Mouse (Mus musculus) stomach, embryonic 15.5 days (tissue): ENCODE data around the gene Lrrc23. TPM values are rescaled to one million over a fixed set of nuclear protein-coding genes. Genes with fewer than 3 reads are reported as not detected.

Experiments
- ATAC-seq: fragments of 200-750 bp; cut with Nextera tagmentation; 2 replicates; pipeline ENCODE4 v1.8.0; 2017; ENCODE audit warnings: low read depth, moderate number of reproducible peaks, moderate TSS enrichment; ENCODE audit not compliant: insufficient read depth, low FRiP score
- H3K27ac ChIP-seq: fragments of 300-500 bp; sonication (generic); 2 replicates; pipeline ENCODE4 v1.5.1; 2015; ENCODE audit warnings: mild to moderate bottlenecking, inconsistent platforms
- H3K27me3 ChIP-seq: fragments of 300-500 bp; sonication (generic); replicated peaks from 2 replicates; pipeline ENCODE4 v1.6.1; 2015; ENCODE audit warnings: inconsistent platforms
- H3K36me3 ChIP-seq: fragments of 300-500 bp; sonication (generic); 2 replicates; pipeline ENCODE4 v1.6.1; 2015; ENCODE audit warnings: inconsistent platforms
- H3K4me1 ChIP-seq: fragments of 300-500 bp; sonication (generic); 2 replicates; pipeline ENCODE4 v1.6.1; 2015; ENCODE audit warnings: inconsistent platforms
- H3K4me2 ChIP-seq: fragments of 300-500 bp; sonication (generic); 2 replicates; pipeline ENCODE4 v1.6.1; 2015; ENCODE audit warnings: mild to moderate bottlenecking, inconsistent platforms
- H3K4me3 ChIP-seq: fragments of 300-500 bp; sonication (generic); replicated peaks from 2 replicates; pipeline ENCODE4 v1.5.1; 2015; ENCODE audit warnings: inconsistent platforms
- H3K9ac ChIP-seq: fragments of 300-500 bp; sonication (generic); 2 replicates; pipeline ENCODE4 v1.6.1; 2015; ENCODE audit warnings: inconsistent platforms
- H3K9me3 ChIP-seq: fragments of 300-500 bp; sonication (generic); 2 replicates; pipeline ENCODE4 v1.6.1; 2016; ENCODE audit warnings: inconsistent platforms
- WGBS: fragments of 180-500 bp; shearing (Covaris S2); methylation state at CpG from one replicate; pipeline ENCODE4 v1.1.7; 2015; 5-methylcytosine and 5-hydroxymethylcytosine counted together
- polyA plus RNA-seq: library from polyadenylated mRNA; unstranded; fragments of >200 nt; fragmentation: Nextera tagmentation; extraction: Ambion mirVana; gene quantifications from 2 replicates; pipeline ENCODE4 v1.2.1, GENCODE M21; 2015

Lrrc23 gene
- polyA plus RNA-seq, 1 experiment from 2014 or later: 1.3 TPM

DNA sequence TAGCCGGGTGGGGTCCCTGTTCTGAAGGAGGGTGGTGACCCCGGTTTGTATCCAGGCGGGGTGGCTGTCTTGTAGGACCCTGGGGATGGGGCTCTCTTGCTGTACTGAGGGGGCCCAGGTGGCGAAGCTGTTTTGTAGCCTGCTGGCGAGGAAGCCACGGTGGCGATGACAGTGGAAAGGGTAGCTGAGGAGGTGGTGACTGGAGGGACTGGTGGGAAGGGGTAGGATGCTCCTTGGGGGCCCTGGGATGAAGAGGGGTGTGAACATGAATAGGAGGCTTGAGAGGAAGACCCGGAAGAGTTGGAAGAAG, 33.3 kb downstream of the Lrrc23 start:
- peaks cover 50% of the 10 kb centered on the region for H3K36me3 ChIP-seq
- 17% methylated on average over 8 of the region's 8 CpGs for WGBS
- no peak for ATAC-seq

DNA sequence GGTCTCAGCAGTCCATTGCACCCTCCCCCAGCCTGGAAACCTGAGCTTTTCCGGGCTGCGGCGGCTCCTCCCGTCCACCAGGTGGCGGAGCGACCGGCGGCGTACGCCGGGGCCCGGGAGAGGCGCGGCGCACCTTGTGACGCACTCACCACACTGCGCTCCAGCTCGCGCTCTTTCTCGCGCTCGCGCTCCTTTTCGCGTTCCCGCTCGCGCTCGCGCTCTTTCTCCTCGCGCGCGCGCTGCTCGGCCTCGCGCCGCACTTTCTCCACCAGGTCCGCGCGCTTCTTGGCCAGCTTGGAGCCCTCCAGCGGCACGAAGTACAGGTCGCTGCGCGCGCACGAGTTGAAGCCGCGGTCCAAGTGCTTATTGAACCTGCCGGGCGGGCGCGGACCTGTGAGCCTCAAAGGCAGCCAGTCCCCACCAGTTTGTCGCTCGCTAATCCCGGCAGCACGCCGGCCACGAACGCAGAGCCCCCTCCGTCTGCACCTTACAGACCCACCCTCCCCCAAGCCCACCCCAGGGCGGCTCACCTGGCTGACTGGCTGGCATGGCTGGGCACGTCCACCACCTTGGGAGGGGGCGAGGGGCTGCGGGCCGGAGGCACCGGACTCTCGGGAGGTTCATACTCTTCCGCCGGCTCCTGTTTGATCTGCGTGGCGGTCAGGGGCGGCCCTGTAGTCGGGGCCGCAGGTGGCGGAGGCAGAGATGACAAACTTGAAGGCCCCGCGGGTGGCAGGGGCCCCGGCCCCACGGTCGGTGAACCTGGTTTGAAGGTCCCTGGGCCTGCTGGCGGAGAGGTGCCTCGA, 33.8 kb downstream of the Lrrc23 start:
- H3K36me3 ChIP-seq: peaks cover 50% of the 10 kb centered on the region
- peak overlapping the region; percentile 72 for H3K9ac ChIP-seq
- no peaks in the 10 kb centered on the region for H3K27me3 ChIP-seq
- peak overlapping the region; percentile 85 for H3K27ac ChIP-seq
- H3K4me1 ChIP-seq: peaks cover 25% of the 10 kb centered on the region
- no peaks in the 10 kb centered on the region for H3K9me3 ChIP-seq
- H3K4me3 ChIP-seq: peak overlapping the region; percentile 51
- peak overlapping the region; percentile 94 for H3K4me2 ChIP-seq
- WGBS: under 1% methylated on average over 85 of the region's 85 CpGs
- peak; percentile 81 for ATAC-seq

More for the DNA sequence above, 33.3 kb downstream of the Lrrc23 start:
- Histone ChIP-seq H3K27ac (peak overlapping the region; percentile 85), H3K9me3 (no peaks in the 10 kb centered on the region), H3K4me1 (peaks cover 25% of the 10 kb centered on the region), H3K4me3 (peak overlapping the region; percentile 51), H3K9ac (peak overlapping the region; percentile 72), H3K27me3 (no peaks in the 10 kb centered on the region), H3K4me2 (peak overlapping the region; percentile 94)

DNA sequence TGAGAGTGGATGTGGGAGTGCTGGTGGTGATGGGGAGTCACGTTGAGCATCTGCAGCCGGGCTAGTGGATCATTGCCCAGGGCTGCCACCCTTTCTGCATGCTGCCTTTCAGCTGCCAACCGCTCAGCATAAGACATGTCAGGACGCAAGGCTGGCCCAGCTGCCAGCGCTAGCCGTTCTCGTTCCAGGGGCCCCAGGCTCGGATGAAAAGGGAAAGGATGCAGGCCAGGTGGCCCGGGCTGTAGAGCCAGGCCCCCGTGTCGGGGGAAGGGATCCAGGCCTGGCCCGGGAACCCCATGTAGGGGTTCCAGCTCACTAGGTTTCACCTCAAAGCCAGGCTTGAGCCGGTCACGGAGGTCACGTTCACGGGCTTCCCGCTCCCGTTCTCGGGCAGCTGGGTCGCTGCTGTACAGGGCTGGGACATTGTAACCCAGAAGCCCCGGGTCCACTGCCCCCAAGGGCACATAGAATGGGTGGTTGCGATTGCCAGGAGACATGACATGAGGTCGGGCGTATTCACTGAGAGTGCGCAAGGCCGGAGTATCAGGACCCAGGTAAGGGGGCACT, 34.7 kb downstream of the Lrrc23 start:
- ATAC-seq: no peak
- Histone ChIP-seq H3K9me3 (no peaks in the 10 kb centered on the region), H3K27me3 (no peaks in the 10 kb centered on the region), H3K4me1 (peaks cover 31% of the 10 kb centered on the region), H3K4me2 (peak overlapping the region; percentile 94), H3K9ac (no peak overlapping the region), H3K4me3 (peak overlapping the region; percentile 51), H3K36me3 (peaks cover 50% of the 10 kb centered on the region), H3K27ac (peak overlapping the region; percentile 60; the same call in 1 of the 2 replicates)
- WGBS: 67% methylated on average over 26 of the region's 26 CpGs

DNA sequence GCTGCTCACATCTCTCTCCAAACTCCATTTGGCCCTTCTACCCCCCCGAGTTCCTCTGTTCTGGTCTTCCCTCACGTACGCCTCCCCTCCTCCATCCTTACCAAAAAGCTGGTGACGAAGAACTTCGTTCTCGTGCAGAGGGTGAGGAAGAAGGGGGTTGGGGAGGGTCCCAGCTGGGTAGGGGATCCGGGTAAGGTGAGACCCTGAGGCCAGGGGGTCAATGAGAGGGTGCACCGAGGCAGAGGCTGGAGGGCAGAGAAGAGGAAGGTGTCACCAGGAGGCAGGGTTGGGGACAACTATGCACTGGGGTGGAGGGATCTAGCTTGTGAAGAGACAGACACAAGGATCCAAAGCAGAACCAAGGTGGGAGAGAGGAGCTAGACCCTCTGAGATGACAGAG, 35.9 kb downstream of the Lrrc23 start:
- Histone ChIP-seq H3K4me1 (peaks cover 39% of the 10 kb centered on the region), H3K9me3 (no peaks in the 10 kb centered on the region), H3K4me3 (no peak overlapping the region), H3K27ac (no peak overlapping the region), H3K4me2 (no peak overlapping the region), H3K36me3 (peaks cover 40% of the 10 kb centered on the region), H3K27me3 (no peaks in the 10 kb centered on the region), H3K9ac (no peak overlapping the region)
- WGBS: 84% methylated on average over 8 of the region's 8 CpGs
- no peak for ATAC-seq

DNA sequence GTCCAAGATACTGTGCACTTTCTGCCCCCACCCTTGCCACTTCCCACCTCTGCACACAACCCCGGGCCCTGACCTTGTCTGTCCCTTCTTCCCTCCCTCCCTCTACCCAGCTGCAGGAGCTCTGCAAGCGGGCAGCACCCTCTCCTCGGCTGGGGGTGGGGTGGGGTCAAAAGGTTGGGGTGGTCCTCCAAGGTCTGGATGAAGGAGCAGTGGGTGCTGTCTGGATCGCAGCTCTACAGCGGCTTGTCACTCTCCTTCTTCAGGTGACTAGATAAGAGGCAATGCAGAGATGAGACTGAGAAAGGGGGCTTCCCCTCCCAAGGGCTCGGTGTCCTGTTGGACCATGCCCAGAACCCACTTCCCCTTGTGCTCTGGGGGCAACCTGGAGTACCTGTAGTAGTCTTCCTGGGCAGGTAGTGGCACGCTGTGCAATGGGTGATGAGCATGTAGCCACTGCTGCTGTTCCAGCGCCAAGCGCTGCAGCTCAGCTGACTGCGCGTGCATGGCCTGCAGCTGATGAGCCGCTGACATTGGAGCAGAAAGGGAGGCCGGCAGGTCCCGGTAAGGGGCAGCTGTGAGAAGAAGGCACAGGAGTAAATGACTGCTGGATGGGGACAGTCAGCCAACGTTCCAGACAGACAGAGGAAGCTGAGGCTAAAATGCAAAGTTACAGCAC, 36.5 kb downstream of the Lrrc23 start:
- Histone ChIP-seq H3K36me3 (peaks cover 36% of the 10 kb centered on the region), H3K27me3 (no peaks in the 10 kb centered on the region), H3K27ac (no peak overlapping the region), H3K4me1 (peaks cover 39% of the 10 kb centered on the region), H3K9me3 (no peaks in the 10 kb centered on the region), H3K4me2 (no peak overlapping the region), H3K4me3 (no peak overlapping the region), H3K9ac (no peak overlapping the region)
- 89% methylated on average over 15 of the region's 15 CpGs for WGBS
- ATAC-seq: no peak

DNA sequence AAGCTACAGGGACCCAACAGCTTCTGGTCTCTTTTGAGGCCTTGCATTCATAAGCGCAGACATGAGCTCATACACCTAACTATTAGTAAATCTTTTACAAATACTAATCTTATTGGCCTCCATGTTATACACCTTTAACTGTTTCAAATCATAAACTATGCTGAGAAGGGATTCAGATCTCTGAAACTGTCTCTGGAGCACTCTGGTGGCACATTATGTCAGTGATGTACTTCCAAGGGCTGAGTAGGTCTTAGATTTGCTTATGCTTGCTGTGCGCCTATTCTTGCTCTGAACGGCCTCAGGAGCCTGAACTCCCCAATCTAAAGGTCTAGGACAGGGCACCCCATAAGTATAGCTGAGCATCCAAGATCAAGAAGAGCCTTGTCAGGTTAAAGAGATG, 37.7 kb downstream of the Lrrc23 start:
- Histone ChIP-seq H3K36me3 (peaks cover 25% of the 10 kb centered on the region), H3K27ac (peak overlapping the region; percentile 99), H3K4me1 (peaks cover 35% of the 10 kb centered on the region), H3K9me3 (no peaks in the 10 kb centered on the region), H3K27me3 (no peaks in the 10 kb centered on the region), H3K4me3 (peak overlapping the region; percentile 60; the same call in 1 of the 2 replicates), H3K9ac (no peak overlapping the region; the same call in 1 of the 2 replicates), H3K4me2 (peak overlapping the region; percentile 78)
- ATAC-seq: no peak
- WGBS: 78% methylated on average over 3 of the region's 3 CpGs

DNA sequence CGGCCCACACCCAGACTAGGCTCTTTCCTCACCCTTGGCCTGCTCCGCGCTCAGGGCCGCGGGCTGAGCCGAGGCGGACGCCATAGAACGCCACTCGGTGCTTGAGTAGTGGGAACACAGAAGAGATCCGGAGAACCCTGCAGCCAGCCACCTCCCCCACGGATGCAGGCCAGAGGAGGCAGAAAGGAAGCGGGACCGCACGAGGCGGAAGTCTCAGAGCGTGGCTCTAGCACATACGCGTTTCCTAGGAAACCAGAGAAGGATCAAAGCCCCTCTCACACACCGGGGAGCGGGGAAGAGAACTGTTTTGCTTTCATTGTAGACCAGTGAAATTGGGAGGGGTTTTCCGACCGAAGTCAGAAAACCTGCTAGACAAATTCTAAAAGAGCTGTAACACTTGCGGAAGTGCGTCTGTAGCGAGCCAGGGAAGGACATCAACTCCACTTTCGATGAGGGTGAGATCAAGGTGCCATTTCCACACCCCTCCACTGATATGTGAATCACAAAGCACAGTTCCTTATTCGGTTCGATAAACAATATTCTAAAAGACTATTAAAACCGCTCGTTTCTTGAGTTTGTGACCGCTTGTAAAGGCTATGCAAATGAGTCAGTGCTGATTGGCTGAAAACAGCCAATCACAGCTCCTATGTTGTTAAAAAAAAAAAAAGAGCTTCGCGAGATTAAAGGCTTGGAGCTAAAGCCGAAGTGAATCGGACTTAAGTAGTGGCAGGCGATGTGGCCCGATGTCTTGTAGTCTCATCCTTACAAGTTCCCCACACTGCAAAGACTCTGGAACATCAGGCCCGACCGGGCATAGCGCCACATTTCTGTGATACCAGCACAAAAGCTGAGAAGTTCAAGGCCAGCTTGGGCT, 38.4 kb downstream of the Lrrc23 start, which contains the start of gene Grcc10:
Gene Grcc10, minus strand, starts transcription at position 487 of the 874 bp plus-strand sequence.
- peak within 1 kb of the TSS; percentile 99 for H3K27ac ChIP-seq
- ATAC-seq: peak; percentile 74
- peak within 1 kb of the TSS; percentile 78 for H3K4me2 ChIP-seq
- peak within 1 kb of the TSS; percentile 60 for H3K4me3 ChIP-seq
- WGBS: under 1% methylated on average over 41 of the region's 41 CpGs
- H3K4me1 ChIP-seq: peaks cover 28% of the 10 kb centered on the region
- no peaks in the 10 kb centered on the region for H3K27me3 ChIP-seq
- peak within 1 kb of the TSS; percentile 77 for H3K9ac ChIP-seq
- no peaks in the 10 kb centered on the region for H3K9me3 ChIP-seq
- peaks cover 24% of the 10 kb centered on the region for H3K36me3 ChIP-seq

DNA sequence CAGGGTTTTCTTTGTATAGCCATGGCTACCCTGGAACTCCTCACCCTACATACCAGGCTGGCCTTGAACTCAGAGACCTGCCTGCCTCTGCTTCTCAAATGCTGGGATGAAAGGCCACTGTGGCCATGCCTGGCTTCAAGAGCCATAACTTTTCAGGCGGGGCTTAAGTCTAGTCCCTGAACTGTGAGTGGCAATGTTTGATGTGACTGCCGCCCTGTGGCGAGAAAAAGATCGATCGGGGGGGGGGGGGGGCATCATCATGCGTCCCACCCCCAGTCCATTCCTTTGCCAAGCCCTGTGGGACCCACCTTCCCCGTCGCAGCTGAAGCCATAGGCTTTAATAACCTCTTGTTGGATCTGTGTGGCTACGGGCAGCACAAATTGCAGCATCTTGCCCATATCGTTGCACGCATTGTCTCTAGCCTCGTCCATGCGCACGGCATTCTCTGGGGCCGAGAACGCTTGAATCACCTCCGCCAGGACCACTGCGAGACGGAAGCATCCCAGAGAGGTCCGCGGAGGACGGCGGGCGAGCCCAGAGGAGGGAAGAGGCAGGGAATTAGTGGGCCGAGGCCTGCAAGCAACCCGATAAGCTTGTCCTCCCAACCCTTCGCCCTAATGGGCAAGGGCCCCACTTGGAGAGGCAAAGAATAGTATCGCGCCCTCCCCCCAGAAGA, 39.2 kb downstream of the Lrrc23 start:
- H3K4me3 ChIP-seq: peak overlapping the region; percentile 60
- under 1% methylated on average over 29 of the region's 29 CpGs for WGBS
- no peaks in the 10 kb centered on the region for H3K27me3 ChIP-seq
- H3K4me2 ChIP-seq: peak overlapping the region; percentile 78
- no peaks in the 10 kb centered on the region for H3K9me3 ChIP-seq
- peak overlapping the region; percentile 99 for H3K27ac ChIP-seq
- peak overlapping the region; percentile 77 for H3K9ac ChIP-seq
- ATAC-seq: peak; percentile 6
- peaks cover 23% of the 10 kb centered on the region for H3K4me1 ChIP-seq
- peaks cover 24% of the 10 kb centered on the region for H3K36me3 ChIP-seq

DNA sequence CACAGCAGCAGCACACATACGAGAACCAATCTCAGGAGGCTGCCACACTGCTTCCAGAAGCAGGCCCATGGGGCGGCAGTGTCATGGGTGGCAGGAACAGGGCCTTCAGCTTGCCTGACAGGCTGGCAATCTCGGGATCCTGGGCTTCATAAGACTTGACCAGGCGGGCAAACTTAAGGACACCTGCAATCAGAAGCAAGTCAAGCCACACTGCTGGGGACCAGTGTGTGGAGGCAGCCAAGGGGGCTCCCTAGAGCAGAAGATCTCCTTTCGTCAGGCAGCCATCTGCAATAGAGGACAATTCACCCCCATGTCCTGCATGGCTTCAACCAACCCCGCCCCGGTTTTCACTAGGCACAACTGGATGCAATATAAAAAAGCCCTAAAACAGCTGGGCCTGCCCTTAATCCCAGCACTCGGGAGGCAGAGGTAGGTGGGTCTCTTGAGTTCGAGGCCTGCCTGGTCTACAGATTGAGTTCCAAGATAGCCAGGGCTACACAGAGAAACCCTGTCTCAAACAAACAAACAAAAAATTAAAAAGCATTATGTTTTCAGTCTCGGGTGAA, 40.2 kb downstream of the Lrrc23 start:
- no peak overlapping the region for H3K4me3 ChIP-seq
- no peak overlapping the region for H3K9ac ChIP-seq
- 78% methylated on average over 10 of the region's 10 CpGs for WGBS
- H3K4me1 ChIP-seq: peaks cover 17% of the 10 kb centered on the region
- no peak for ATAC-seq
- H3K27ac ChIP-seq: peak overlapping the region; percentile 99; the same call in 1 of the 2 replicates
- no peaks in the 10 kb centered on the region for H3K27me3 ChIP-seq
- H3K9me3 ChIP-seq: no peaks in the 10 kb centered on the region
- H3K4me2 ChIP-seq: peak overlapping the region; percentile 41; the same call in 1 of the 2 replicates
- H3K36me3 ChIP-seq: peaks cover 15% of the 10 kb centered on the region

DNA sequence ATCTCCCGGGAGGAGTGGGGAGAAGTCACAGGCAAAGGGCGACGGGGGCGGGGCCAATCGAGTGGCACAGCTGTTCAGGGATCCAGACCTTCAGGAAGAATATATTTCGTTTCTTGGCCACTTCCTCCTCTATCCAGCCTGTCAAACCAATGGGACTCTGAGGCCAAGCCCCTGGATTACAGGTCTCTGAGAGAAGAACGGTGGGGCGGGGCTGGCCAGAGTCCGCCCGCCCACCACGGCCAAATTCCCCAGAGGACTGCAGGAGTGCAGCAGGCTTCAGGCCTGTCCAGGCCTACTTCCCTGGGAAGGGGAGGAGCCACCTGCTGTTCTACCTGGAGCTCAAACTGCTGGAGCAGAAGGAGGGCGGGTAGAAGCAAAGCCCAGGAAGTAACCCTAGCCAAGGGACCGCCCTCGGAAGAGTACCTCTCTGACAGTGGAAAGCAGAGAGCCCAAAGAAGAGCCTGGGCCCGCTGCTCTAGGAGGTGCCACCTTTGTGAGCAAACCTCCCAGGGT, 41.0 kb downstream of the Lrrc23 start, which contains the start of gene Ptpn6:
Gene Ptpn6, minus strand, starts transcription at position 204 of the 513 bp plus-strand sequence.
- peak within 1 kb of the TSS; percentile 99 for H3K27ac ChIP-seq
- no peaks in the 10 kb centered on the region for H3K9me3 ChIP-seq
- peak within 1 kb of the TSS; percentile 23 for H3K4me3 ChIP-seq
- peaks cover 9% of the 10 kb centered on the region for H3K36me3 ChIP-seq
- 23% methylated on average over 15 of the region's 15 CpGs for WGBS
- H3K9ac ChIP-seq: no peak within 1 kb of the TSS
- H3K4me2 ChIP-seq: peak within 1 kb of the TSS; percentile 41
- ATAC-seq: peak; percentile 82
- H3K27me3 ChIP-seq: no peaks in the 10 kb centered on the region
- peaks cover 17% of the 10 kb centered on the region for H3K4me1 ChIP-seq
